Mouse (Mus musculus): ENCODE data around the gene Baiap2l1. TPM values are rescaled to one million over a fixed set of nuclear protein-coding genes. Genes with fewer than 3 reads are reported as not detected.

Gene Baiap2l1
- polyA plus RNA-seq, 2 experiments: 7.4 to 9.2 TPM

DNA sequence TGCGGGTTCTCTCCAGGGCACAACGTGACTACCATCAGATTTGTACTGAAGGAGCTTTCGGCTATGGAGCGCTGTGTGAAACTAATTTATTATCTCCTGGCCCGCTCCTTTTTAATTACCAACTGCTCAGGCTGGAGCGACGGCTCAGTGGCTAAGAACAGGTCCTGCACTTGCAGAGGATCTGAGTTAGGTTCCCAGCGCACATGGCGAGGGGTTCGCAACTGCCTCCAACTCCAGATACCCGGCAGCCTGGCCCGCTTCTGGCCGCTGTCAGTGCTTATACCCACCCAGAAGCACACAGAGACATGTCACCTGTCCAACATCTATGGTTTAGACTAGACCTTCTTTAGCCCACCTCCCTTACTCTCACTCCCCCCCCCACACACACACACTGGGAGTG, 78.0 kb downstream of the Baiap2l1 start:
- H3K36me3 ChIP-seq (ENCODE audit: control insufficient read depth, insufficient read depth, low read length): 0 out of 2 replicates have a peak, but pooled peaks cover 11% of the 10 kb centered on the region
- H3K4me2 ChIP-seq (replicated peaks; ENCODE audit: low read depth, low read length, severe bottlenecking): no peak overlapping the region
- H3K4me3 ChIP-seq (replicated peaks; ENCODE audit: low read length): no peak overlapping the region
- DNase-seq (ENCODE audit: low spot score): no peak
- H3K9me3 ChIP-seq (ENCODE audit: control insufficient read depth, low read length): no peaks in the 10 kb centered on the region
- WGBS: 90% methylated on average over 13 of the region's 13 CpGs
- no peak for ATAC-seq (ENCODE audit: low FRiP score, low read depth)
- no peaks in the 10 kb centered on the region for H3K4me1 ChIP-seq (ENCODE audit: control insufficient read depth, insufficient read depth, low read length)
- H3K27ac ChIP-seq (replicated peaks; ENCODE audit: low read depth, low read length): no peak overlapping the region
- no peak for TF ChIP-seq POLR2A (IDR thresholded peaks at IDR 0.05; ENCODE audit: borderline replicate concordance, extremely low read depth, insufficient read depth, insufficient read length)
- H3K9ac ChIP-seq (ENCODE audit: low read depth, low read length, severe bottlenecking): no peak overlapping the region
- no peaks in the 10 kb centered on the region for H3K27me3 ChIP-seq (ENCODE audit: control insufficient read depth, insufficient read depth, low read length)

DNA sequence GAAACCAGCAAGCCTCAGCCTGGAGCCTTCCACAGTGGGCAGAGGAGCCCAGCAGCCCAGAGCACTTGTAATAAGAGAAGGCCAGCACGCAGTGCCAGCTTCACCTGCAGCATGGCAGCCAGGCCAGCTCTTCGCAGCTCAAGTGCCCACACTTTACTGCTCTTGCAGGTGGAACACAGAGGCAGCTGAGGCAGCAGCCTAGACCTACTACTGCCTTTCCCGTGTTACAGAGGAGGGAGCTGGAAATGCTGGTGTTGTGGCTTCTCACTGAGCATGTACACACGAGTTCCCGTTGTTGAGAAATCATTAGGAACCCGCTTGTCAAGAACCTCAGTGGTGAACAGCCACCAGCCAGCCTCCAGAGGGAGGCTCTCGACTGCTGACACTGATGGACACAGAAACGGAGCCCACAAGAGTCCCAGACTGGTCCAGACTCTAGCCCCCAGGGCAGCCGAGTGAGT, 78.8 kb downstream of the Baiap2l1 start:
- H3K4me3 ChIP-seq (replicated peaks; ENCODE audit: low read length): no peak overlapping the region
- 80% methylated on average over 9 of the region's 9 CpGs for WGBS
- H3K27me3 ChIP-seq (ENCODE audit: control insufficient read depth, insufficient read depth, low read length): no peaks in the 10 kb centered on the region
- no peaks in the 10 kb centered on the region for H3K4me1 ChIP-seq (ENCODE audit: control insufficient read depth, insufficient read depth, low read length)
- 0 out of 2 replicates have a peak, but pooled peaks cover 11% of the 10 kb centered on the region for H3K36me3 ChIP-seq (ENCODE audit: control insufficient read depth, insufficient read depth, low read length)
- DNase-seq (ENCODE audit: low spot score): no peak
- no peak for TF ChIP-seq POLR2A (IDR thresholded peaks at IDR 0.05; ENCODE audit: borderline replicate concordance, extremely low read depth, insufficient read depth, insufficient read length)
- ATAC-seq (ENCODE audit: low FRiP score, low read depth): no peak
- H3K27ac ChIP-seq (replicated peaks; ENCODE audit: low read depth, low read length): no peak overlapping the region
- no peak overlapping the region for H3K9ac ChIP-seq (ENCODE audit: low read depth, low read length, severe bottlenecking)
- H3K9me3 ChIP-seq (ENCODE audit: control insufficient read depth, low read length): no peaks in the 10 kb centered on the region
- no peak overlapping the region for H3K4me2 ChIP-seq (replicated peaks; ENCODE audit: low read depth, low read length, severe bottlenecking)

DNA sequence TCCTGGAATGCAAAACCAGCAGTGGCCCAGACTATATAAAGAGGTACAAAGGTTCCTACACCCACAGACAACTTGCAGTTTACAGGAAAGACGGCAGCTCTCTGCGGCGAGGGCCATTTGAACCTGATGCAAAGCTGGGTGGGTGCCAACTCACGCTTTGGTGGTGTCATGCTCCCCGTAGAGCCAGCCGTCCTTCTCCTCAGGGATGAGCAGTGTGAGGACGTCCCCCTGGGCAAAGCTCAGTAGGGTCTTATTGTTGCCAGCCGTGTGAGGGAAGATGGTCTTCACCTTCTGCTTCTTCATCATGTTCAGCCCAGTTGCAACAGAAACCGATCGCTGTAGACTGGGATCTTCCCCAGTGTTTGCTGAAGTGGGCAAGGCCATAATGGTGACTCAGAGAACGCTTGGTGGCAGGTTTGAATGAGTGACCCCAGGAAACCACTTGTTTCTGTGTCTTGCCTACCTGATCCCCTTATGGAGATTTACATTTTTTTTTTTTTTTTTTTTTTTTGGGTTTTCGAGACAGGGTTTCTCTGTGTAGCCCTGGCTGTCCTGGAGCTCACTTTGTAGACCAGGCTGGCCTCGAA, 79.4 kb downstream of the Baiap2l1 start:
- DNase-seq (ENCODE audit: low spot score): no peak
- no peaks in the 10 kb centered on the region for H3K4me1 ChIP-seq (ENCODE audit: control insufficient read depth, insufficient read depth, low read length)
- no peak overlapping the region for H3K9ac ChIP-seq (ENCODE audit: low read depth, low read length, severe bottlenecking)
- H3K27ac ChIP-seq (replicated peaks; ENCODE audit: low read depth, low read length): no peak overlapping the region
- 89% methylated on average over 12 of the region's 13 CpGs for WGBS
- 0 out of 2 replicates have a peak, but pooled peaks cover 11% of the 10 kb centered on the region for H3K36me3 ChIP-seq (ENCODE audit: control insufficient read depth, insufficient read depth, low read length)
- no peak overlapping the region for H3K4me2 ChIP-seq (replicated peaks; ENCODE audit: low read depth, low read length, severe bottlenecking)
- no peak overlapping the region for H3K4me3 ChIP-seq (replicated peaks; ENCODE audit: low read length)
- H3K27me3 ChIP-seq (ENCODE audit: control insufficient read depth, insufficient read depth, low read length): no peaks in the 10 kb centered on the region
- no peak for TF ChIP-seq POLR2A (IDR thresholded peaks at IDR 0.05; ENCODE audit: borderline replicate concordance, extremely low read depth, insufficient read depth, insufficient read length)
- H3K9me3 ChIP-seq (ENCODE audit: control insufficient read depth, low read length): no peaks in the 10 kb centered on the region
- no peak for ATAC-seq (ENCODE audit: low FRiP score, low read depth)

DNA sequence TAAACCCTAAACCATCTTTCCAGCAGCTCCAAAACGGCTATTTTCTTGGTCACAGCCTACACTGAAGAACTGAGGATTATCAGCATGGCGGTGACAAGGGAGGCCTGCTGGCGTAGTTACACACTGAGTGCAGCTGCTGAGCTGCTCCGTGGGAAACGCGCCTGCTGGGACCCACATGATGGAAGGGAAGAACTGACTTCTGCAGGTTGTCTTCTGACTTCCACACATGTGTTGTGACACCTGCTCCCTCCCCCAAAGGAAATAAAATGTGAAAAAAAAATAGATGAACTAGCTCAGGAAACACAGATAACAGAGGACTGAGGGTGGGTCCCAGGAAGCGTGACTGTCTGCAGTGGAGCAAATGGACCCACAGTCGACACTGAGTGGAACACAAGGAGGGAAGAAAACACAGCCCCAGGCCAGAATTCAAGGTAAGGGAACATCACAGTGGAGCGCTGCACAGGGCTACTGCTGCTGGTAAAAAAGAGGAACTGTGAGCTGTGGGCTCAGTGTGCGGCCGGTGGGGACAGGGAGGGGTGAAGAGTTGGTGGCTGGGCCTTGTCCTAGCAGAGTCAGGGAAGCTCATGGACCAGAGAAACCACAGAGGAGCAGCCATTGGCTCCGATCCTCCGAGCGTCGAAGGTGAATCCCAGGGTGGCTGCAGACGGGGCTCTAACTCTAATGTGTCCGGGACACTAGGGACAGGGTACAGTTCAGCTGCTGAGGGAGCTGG, 80.8 kb downstream of the Baiap2l1 start:
- 85% methylated on average over 17 of the region's 17 CpGs for WGBS
- H3K27ac ChIP-seq (replicated peaks; ENCODE audit: low read depth, low read length): no peak overlapping the region
- no peaks in the 10 kb centered on the region for H3K4me1 ChIP-seq (ENCODE audit: control insufficient read depth, insufficient read depth, low read length)
- no peaks in the 10 kb centered on the region for H3K9me3 ChIP-seq (ENCODE audit: control insufficient read depth, low read length)
- H3K27me3 ChIP-seq (ENCODE audit: control insufficient read depth, insufficient read depth, low read length): no peaks in the 10 kb centered on the region
- TF ChIP-seq POLR2A (IDR thresholded peaks at IDR 0.05; ENCODE audit: borderline replicate concordance, extremely low read depth, insufficient read depth, insufficient read length): no peak
- H3K36me3 ChIP-seq (ENCODE audit: control insufficient read depth, insufficient read depth, low read length): 0 out of 2 replicates have a peak, but pooled peaks cover 11% of the 10 kb centered on the region
- ATAC-seq (ENCODE audit: low FRiP score, low read depth) (no peak), DNase-seq (ENCODE audit: low spot score) (no peak)
- no peak overlapping the region for H3K4me2 ChIP-seq (replicated peaks; ENCODE audit: low read depth, low read length, severe bottlenecking)
- no peak overlapping the region for H3K9ac ChIP-seq (ENCODE audit: low read depth, low read length, severe bottlenecking)
- H3K4me3 ChIP-seq (replicated peaks; ENCODE audit: low read length): no peak overlapping the region

DNA sequence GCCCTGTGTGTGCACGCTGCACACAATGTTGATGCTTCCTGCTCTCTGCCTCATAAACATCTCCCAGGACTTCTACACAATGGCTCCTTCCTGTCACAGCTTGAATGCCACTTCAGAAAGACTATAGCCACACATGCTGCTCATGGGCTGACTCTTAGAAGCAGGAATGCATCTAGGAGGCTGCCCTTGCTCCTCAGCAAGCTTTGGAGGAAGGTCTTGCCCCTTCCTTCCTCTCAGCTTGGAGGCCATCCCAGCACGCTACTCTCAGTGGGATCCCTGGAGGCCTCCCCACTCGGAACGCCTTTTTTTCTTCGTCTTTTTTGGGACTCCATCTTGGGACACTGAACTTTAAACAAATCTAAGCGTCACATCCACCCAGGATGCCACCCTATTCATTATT, 83.0 kb downstream of the Baiap2l1 start:
- ATAC-seq (ENCODE audit: low FRiP score, low read depth): no peak
- no peaks in the 10 kb centered on the region for H3K4me1 ChIP-seq (ENCODE audit: control insufficient read depth, insufficient read depth, low read length)
- TF ChIP-seq POLR2A (IDR thresholded peaks at IDR 0.05; ENCODE audit: borderline replicate concordance, extremely low read depth, insufficient read depth, insufficient read length): no peak
- peaks cover 14% of the 10 kb centered on the region; the same call in 1 of the 2 replicates for H3K36me3 ChIP-seq (ENCODE audit: control insufficient read depth, insufficient read depth, low read length)
- no peak overlapping the region for H3K9ac ChIP-seq (ENCODE audit: low read depth, low read length, severe bottlenecking)
- no peak for DNase-seq (ENCODE audit: low spot score)
- H3K27me3 ChIP-seq (ENCODE audit: control insufficient read depth, insufficient read depth, low read length): no peaks in the 10 kb centered on the region
- no peak overlapping the region for H3K4me3 ChIP-seq (replicated peaks; ENCODE audit: low read length)
- 83% methylated on average over 6 of the region's 6 CpGs for WGBS
- no peak overlapping the region for H3K27ac ChIP-seq (replicated peaks; ENCODE audit: low read depth, low read length)
- H3K9me3 ChIP-seq (ENCODE audit: control insufficient read depth, low read length): no peaks in the 10 kb centered on the region
- no peak overlapping the region for H3K4me2 ChIP-seq (replicated peaks; ENCODE audit: low read depth, low read length, severe bottlenecking)

All from limb, embryonic 14.5 days (tissue).